Mouse (Mus musculus): ENCODE measurements at regions not wholly inside any gene's neighbourhood (a gene's known extent, or its start where the extent isn't known, plus 50 kb on each side); places are given as distances from the start of the nearest gene placed in this dataset.

DNA sequence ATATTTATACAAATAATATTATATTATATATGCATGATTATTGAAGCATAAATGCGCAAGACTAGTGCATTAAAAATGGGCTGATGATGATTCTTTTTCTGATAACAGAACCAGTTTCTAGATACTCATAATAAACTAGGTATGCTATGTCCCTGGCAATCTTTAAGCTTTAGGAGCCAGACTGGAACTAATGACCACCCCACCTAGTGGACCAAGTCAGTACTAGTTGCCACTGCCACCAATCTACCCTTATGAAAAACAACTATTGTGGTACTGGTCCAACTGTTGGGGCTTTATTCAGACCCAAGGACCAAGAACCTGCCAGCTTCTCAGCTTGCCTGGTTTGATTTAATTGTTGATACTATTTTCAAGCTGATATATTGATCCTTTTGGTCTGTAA lies 722.8 kb downstream of the Dach1 start:
- DNase-seq (ENCODE audit: low spot score in 2 of 2) = no peak

DNA sequence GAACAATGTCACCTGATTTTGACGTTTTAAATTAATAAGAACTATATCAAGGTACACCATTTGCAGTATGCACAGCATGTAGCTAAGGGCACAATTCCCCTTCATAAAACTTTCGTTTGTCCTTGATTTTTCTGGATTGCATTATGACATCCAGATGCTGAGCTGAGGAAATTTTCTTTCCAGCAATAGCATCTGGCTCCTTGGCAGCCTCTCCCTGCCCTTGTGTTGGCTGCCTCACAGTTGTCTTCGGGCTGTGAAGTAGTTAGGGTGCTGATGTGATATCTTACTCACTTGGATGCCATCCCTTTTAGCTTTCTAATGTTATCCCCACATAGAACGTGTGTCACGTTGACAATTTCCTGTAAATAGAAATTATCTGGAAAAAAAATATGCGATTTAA lies 729.2 kb downstream of the Dach1 start:
- no peak for DNase-seq (ENCODE audit: low spot score in 2 of 2)

DNA sequence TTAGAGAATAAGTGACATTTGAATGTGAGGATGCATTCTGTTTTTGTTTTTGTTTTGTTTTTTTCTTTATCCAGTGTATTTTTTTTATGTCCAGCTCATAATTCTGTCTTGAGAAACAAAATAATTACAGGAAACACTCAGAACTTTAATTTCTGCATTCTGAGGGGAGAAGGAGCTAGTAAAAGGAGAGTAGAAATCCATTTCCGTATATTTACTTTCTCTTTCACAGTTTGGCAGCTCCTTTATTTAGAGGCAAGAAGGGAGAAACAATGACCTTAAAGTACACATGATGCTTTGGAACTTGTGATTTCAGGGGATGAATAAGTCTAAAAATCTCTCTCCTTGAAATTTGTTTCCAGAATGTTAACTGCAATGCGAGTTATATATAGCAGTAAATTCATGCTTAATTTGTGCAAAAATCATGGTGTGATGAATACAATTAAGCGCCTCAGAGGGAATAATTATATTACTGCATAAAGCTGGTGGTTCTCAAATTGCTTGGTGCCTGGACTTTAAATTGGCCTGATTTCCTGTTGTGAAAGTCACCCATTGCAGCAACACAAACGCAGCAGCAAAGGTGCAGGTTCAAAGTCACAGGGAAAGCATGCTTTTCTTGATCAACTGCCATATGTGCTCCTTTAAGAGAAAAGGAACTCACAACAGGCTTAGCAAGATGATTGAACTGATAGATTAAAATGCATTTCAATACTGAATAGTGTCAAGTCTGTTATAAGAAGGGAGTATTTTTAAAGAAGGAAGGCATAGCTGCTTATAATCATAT lies 733.9 kb downstream of the Dach1 start:
- no peak for DNase-seq (ENCODE audit: low spot score in 2 of 2)

DNA sequence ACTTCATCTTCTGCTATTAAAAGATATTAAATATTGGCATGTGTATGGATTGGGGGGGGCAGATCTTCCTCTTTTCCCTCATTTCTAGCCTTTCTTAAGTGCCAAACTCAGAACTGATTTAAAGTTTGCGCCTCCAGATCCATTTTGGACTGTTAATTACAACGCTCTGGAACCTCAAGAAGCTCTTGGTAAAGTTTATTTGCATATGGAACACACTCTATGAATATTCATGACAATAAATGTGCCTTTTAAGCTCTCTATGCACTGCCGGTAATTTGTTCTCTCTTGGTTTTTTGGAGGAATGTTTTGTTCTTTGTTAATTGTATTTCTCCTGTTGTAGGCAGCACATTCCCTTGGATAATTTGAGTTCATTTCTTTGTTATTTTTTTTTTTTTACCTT lies 738.3 kb downstream of the Dach1 start:
- no peak for DNase-seq (ENCODE audit: low spot score in 2 of 2)

DNA sequence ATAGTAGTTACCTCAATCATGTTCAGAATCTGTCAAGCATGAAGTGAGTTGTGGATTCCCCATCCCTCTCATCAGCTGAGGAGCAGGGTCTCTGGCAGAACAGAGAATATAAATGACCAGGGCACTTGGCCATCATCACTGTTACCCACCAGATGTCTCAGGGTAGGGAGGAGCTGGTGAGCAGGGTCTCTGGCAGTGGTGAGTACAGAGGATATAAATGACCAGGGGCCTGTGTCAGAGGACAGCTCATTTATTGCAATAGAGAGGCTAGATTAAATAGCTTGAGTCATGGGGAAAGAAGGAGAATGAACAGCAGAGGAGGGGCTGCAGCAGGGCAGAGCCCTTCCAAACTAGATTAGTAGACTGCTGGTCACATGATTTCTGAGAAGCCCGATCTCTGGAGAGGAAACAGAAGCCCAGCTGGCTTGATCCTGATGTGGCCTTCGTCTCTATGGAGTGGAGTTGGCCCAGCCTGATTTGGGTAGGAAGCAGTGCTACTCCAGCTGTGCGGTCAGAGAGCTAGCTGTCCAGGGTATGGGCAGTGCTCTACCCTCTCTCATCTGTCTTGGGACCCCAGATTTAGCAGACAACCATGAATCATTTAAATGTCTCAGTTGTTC lies 766.3 kb downstream of the Dach1 start:
- no peak for DNase-seq (ENCODE audit: low spot score in 2 of 2)

DNA sequence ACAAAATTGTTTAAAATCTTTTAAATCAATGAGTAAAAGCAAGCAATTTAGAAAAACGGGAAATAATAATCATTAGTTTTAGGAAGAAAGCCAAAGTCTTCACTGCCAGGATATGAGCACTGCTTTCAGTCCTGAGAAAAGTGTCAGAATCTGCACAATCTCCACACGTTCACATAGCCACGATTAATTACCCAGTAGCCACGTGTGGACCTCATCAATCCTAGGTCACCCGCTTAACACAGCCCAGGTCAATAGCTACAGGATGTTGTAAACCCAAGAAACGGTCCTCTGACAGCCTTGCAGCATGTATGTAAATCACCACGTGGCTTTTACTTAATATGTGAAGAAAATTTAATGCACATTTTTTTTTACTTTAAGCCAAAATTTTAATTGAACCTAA lies 773.2 kb downstream of the Dach1 start:
- DNase-seq (ENCODE audit: low spot score in 2 of 2) = no peak

DNA sequence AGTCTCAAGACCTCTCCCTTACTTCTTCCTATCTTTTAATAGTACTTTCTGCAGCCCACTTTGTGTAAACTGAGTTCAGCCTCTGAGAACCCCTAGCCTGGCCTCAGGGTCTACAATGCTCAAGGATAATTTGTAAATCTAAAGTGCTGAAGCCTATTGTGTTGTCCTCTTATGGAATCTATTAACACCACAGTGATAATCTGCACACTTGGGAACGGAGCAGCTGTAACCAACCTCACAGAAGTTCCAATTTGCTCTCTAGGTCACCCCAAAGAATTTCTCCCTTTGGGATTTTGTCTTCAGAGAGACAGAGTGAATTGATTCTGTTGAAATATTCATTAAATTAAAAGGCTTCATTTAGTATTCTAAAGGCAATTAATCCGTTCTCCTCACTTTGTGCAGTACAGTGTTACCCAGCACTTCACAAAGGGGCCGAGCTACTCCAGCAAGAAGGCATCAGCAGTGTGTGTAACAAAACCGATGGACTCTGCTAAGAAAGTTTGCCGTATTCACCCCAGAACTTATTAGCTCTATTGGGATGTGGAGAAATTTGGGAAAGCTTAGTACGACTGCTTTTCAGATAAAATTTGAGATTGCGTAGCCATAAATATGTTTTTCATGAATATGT lies 773.7 kb downstream of the Dach1 start:
- DNase-seq (ENCODE audit: low spot score in 2 of 2) = no peak

DNA sequence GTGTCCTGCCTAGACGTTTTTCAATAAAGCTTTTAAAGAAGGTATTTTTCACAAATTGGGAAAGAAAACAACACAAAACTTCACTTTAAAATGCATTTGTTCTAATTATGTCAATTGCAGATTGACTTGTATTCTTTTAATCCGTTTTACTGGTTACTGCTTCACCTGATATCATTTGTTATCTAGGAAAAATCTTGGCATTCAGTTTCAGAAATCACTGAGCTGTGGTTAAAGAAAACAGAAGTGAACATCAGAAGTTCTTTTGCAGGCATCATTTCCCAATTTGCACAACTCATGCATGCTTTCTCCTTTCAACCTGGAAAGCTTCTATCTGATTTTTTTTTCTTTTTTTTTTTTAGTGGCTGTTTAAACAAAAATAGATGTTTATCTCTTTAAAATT lies 780.6 kb downstream of the Dach1 start:
- no peak for DNase-seq (ENCODE audit: low spot score in 2 of 2)

DNA sequence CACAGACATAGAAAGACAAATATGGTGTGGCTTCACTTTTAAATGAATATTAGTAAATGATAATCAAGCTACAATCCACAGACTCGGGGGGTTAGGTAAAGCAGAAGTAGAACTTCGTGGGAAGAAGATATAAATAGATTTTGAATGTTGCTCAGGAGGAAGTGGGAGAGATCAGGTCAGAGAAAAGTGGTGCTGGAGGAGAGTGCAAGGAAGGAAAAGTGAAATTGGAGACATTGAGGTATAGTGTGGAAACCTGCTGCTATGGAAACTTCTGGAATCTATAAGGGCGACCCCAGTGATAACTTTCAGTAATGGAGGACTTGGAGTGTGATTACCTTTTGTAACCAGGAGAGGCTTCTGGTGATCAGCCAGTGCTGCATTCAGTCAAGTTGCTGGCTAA lies 789.4 kb downstream of the Dach1 start:
- DNase-seq (ENCODE audit: low spot score in 2 of 2) = no peak

DNA sequence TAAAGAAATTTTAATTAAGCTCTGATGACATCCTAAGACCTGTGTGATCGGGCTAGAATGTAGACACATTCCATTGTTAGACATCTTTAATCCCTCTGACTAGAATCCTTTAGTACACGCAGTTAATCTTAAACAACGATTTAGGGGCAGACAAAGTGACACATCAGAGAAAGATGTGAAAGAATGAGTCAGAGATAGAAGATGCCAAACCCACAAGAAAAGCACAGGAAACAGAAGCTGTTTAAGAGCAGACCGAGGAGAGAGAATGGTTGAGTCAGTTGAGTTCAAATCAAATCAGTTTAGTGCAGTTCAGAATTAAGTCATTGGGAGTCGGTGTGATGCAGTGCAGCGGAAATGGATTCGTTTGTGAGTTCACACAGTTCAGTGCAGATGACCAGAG lies 812.6 kb downstream of the Dach1 start:
- no peak for DNase-seq (ENCODE audit: low spot score in 2 of 2)

DNA sequence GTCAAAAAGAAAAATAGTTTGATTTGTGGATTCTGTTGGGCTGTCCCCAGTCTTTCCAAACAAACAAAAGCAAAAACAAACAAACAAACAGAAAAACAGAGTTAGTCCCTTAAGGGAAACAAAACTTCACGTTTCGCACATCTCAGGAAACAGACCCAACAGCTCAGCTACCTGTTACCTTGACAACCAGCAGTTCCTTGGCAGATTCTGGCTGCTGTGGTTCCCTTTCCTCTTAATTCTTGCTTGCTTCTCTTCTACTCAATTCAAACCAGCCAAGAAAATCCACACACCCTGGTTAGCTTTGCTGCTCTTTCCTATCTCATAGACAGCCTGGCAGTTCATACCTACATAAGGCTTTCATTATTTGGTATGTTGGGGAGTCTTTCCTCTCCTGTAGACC lies 821.6 kb downstream of the Dach1 start:
- DNase-seq (ENCODE audit: low spot score in 2 of 2) = no peak

DNA sequence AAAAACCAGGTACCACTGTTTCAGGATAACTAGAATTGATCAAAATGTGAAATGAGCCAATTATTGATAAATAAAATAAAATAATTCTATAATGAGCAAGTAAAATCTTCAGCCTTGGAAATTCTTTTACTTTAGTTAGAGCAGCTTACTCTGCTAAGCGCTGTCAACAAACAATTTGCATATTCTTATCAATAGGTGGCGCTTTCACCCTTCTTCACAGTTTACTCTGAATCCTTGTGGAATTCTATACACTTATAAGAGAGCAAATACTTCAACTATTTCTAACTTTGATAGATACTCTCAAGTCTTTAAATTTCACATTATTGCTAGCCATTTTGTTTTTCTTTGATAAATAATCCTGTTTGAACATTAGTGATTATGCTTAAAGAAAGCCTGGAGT lies 812.5 kb upstream of the Klhl1 start:
- no peak for DNase-seq (ENCODE audit: low spot score in 2 of 2)

DNA sequence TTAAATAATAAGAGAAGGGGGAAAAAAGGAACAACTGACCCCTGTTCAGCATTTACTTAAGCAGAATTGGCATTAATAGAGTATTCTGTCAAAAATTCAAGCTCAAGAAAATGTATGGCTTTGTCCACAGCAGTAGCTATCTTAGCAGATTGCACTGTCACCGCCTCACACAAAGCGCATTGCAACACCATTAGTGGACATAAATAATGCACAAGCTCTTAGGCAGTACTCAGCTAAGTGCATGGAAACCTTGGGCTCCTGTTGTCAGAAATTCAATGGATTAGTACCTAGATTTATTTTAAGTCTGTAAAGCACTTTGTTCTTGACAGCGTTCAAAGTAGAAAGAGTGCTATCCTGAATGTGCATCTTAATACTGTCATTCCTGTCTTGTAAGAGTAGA lies 811.1 kb upstream of the Klhl1 start:
- DNase-seq (ENCODE audit: low spot score in 2 of 2) = no peak

DNA sequence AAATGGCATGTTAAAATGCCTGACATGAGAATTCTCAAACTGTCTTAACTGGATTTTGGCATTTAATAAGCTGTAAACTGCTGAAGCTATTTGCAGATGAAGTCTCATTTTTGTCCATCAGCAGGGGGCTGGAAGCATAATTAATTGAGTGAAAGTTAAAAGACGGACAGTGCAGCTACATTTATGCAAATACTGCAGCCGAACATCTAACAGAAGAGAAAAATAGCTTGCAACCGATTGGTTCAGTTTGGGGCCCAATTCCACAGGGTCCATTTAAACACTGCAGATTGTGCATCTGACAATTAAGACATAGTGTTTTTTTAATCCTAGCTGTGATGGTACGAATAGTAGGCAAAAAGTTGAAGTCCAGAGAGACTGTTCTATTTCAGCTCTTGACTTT lies 774.2 kb upstream of the Klhl1 start:
- no peak for DNase-seq (ENCODE audit: low spot score in 2 of 2)

DNA sequence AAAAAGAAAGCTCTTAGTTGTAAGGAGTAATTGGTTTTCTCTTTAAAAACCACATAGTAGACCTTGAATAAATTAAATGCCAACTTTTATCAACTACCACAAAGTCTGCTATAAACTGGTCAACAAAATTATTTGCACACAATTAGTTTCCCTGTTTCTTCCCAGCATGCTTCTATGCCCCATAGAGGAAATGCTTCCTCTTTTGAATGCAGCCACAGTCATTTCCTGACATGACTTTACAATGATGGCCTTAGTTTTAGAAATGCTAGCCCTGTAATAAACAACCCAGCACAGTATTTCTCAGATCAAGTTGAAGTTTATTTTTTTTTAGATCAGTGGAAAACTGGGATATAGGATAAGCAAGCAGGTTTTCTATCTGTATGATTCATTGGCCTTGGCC lies 768.5 kb upstream of the Klhl1 start:
- DNase-seq (ENCODE audit: low spot score in 2 of 2) = no peak

DNA sequence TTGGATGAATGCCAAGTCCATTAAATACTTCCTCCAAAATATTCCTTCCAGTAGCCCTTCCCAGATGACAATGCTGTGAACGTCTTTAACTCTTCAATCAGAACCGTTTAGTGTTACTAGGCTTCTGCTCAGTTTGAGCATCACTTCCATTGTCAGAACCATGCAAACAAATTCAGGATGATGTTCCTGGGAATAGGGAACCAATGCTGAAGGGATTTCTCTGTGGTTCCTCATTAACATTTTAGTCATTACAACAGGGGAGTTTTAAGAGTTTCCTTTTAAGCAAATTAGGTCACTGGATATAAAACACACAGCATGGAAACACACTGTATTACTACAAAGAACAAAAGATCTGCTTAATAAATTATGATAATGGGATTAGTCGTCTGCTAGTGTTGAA lies 739.6 kb upstream of the Klhl1 start:
- no peak for DNase-seq (ENCODE audit: low spot score in 2 of 2)

Measured in frontal cortex, postnatal 10 days (tissue).